Mouse (Mus musculus): ENCODE measurements around the gene Aox3.

Aox3 gene

GRCm38 (mm10) chr1:58110241-58110640 is 2.7 kb upstream of the Aox3 start:
- no peak for DNase-seq

GRCm38 (mm10) chr1:58111315-58111714 is 1.6 kb upstream of the Aox3 start:
- DNase-seq = no peak

GRCm38 (mm10) chr1:58113441-58113840 is 511 bp downstream of the Aox3 start:
- DNase-seq = no peak

- DNase-seq = no peak
Measured at GRCm38 (mm10) chr1:58114021-58114560, 1.2 kb downstream of the Aox3 start.

GRCm38 (mm10) chr1:58114666-58115375 is 1.9 kb downstream of the Aox3 start:
- no peak for DNase-seq

- DNase-seq = no peak
Measured at GRCm38 (mm10) chr1:58118231-58118630, 5.3 kb downstream of the Aox3 start.

- DNase-seq = no peak
Measured at GRCm38 (mm10) chr1:58124901-58125300, 12.0 kb downstream of the Aox3 start.

GRCm38 (mm10) chr1:58137891-58138290 is 25.0 kb downstream of the Aox3 start:
- no peak for DNase-seq

GRCm38 (mm10) chr1:58138986-58139385 is 26.1 kb downstream of the Aox3 start:
- no peak for DNase-seq

GRCm38 (mm10) chr1:58140607-58141006 is 27.7 kb downstream of the Aox3 start:
- DNase-seq = no peak

GRCm38 (mm10) chr1:58144384-58145069 is 31.6 kb downstream of the Aox3 start:
- peak; percentile 18 for DNase-seq

- DNase-seq = no peak
Measured at GRCm38 (mm10) chr1:58146026-58146425, 33.1 kb downstream of the Aox3 start.

GRCm38 (mm10) chr1:58147776-58148175 is 34.8 kb downstream of the Aox3 start:
- DNase-seq = no peak

- no peak for DNase-seq
Measured at GRCm38 (mm10) chr1:58152247-58152646, 39.3 kb downstream of the Aox3 start.

- DNase-seq = peak; percentile 60
Measured at GRCm38 (mm10) chr1:58156747-58157146, 43.8 kb downstream of the Aox3 start.

- DNase-seq = no peak
Measured at GRCm38 (mm10) chr1:58169893-58170292, 57.0 kb downstream of the Aox3 start.

GRCm38 (mm10) chr1:58188514-58189175 is 75.7 kb downstream of the Aox3 start:
- DNase-seq = no peak

GRCm38 (mm10) chr1:58194317-58194716 is 81.4 kb downstream of the Aox3 start:
- no peak for DNase-seq

- DNase-seq = no peak
Measured at GRCm38 (mm10) chr1:58194988-58195387, 82.1 kb downstream of the Aox3 start.

GRCm38 (mm10) chr1:58195541-58195940 is 82.6 kb downstream of the Aox3 start:
- DNase-seq = no peak

GRCm38 (mm10) chr1:58197023-58197422 is 84.1 kb downstream of the Aox3 start:
- DNase-seq = no peak

GRCm38 (mm10) chr1:58198386-58198785 is 85.5 kb downstream of the Aox3 start:
- DNase-seq = no peak

- DNase-seq = peak; percentile 5
Measured at GRCm38 (mm10) chr1:58210203-58210602, 97.3 kb downstream of the Aox3 start, which contains the start of gene Aox4. Gene Aox4 (plus strand): TSS chr1:58210397.

- no peak for DNase-seq
Measured at GRCm38 (mm10) chr1:58212805-58213204, 99.9 kb downstream of the Aox3 start.
